Mouse (Mus musculus) left cerebral cortex, adult 9 months (tissue): ENCODE results near the gene Hspb11.
A peak's percentile ranks its signal among the peaks of the same experiment; 100 is the strongest.

Experiments used
- DNase-seq, 2 experiments: peaks; one replicate each; pipeline ENCODE4 v3.0.0; 2022; ENCODE audit warnings: low spot score in 2 of 2

Gene Hspb11

DNA sequence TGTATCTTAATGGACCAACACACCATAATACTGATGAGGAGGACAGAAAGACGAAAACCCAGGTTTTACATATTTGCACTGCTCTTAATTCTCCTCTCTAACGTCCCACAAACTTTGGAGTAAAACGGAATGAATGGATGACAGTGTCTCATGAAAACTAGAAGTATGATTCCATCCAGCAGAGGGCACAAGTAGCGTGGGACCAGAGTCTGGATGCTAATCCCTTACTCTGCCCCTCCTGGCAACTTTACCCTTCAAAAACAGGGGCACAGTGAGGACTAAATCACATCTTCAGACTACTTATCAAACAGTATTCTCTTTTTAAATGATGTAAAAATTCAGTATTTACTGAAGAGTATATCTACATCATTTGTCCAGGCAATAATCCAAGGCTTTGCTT, 2.9 kb upstream of the Hspb11 start:
- peak in 1 of 2 experiments; percentile 63 for DNase-seq

DNA sequence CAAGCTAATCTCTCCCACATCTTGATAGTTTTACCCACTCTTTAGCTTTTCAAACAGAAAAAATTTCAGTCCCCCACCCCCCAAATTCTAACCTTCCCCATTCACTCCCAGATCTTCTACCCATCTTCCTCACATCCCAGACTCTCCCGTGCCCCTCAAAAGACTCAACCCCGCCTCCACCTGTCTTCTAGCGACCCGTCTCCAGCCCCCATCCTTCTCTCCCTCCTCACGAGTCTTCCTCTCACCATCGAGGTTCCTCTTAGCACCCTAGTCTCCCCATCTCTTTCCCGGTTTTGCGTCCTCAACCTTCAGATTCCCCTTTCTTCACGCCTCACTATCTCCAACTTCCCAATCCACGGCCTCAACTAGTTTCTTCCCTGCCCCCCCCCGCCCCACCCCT, 871 bp upstream of the Hspb11 start:
- DNase-seq, result no peak

DNA sequence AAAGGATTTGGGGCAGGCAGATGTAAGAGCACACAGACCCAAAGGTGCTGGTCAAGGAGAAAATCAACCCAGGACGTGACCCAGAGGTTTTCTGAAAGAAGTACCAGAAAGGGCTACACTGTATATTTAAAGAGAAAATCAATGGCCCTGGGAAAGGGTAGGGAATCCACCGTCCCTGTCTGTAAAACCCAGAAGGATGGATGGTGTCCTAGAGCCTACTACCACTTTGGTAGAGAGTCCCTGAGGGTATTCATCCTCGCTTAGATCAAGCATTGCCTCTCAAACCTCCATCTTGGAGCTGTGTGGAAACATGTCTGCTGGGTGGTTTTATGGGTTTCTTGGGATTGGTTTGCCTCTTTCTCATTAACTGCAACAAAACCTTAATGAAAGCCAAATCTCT, 1.0 kb downstream of the Hspb11 start:
- DNase-seq, result no peak

DNA sequence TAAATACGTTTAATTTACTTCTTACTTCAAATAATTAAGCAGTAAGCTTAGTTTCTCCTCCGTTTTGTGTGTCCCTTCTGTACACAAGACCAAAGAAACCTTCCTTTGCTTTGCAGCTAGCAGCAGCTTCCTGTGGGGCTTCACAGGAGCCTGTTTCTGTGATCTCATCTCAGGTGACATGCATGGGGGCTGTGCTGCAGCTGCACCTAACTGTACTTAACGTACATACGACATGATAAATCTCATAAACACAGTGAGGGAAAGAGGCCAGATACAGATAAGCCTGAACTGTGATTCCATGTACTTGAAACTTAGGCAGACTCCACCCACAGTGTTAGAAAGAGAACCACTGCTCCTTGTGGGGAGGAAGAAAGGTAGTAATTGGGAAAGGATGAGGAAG, 6.6 kb downstream of the Hspb11 start:
- DNase-seq, result no peak

DNA sequence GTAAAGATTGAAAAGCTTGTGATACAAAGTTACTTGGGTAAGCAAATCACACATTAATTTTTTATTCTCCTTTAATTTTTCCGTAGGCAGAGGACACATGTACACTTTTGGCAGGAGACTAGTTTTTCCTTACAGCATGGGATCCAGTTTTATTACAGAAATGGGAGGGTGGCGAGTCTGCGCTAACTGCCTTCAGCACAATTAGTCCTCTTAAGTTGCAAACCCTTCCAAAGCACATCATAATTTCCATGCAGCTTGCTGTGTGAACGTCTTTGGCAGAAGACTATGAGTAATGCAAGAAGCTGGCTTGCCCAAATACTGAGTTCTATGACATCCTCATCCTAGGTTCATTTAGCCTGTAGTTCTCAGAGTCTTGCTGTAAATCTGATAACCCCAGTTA, 20.3 kb downstream of the Hspb11 start:
- no peak for DNase-seq

DNA sequence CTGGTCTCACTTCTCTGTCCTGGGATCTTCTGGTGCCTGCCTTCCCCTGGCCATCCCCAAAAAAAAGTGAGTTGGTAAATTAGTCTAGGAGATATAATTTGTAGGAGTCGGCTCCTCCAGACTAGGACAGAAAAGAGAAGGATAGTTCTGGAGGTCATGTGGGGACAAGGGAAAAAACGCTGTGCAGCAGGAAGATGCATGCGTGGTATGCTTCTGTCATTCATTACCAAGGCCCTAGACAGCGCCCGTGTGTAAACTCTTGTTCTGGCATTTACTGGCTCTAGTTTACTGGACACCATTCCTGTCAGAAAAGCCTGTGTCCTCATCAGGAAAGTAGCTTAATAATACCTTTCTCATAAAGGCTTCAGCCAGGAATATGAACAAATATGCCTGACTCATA, 21.1 kb downstream of the Hspb11 start:
- DNase-seq, result no peak

DNA sequence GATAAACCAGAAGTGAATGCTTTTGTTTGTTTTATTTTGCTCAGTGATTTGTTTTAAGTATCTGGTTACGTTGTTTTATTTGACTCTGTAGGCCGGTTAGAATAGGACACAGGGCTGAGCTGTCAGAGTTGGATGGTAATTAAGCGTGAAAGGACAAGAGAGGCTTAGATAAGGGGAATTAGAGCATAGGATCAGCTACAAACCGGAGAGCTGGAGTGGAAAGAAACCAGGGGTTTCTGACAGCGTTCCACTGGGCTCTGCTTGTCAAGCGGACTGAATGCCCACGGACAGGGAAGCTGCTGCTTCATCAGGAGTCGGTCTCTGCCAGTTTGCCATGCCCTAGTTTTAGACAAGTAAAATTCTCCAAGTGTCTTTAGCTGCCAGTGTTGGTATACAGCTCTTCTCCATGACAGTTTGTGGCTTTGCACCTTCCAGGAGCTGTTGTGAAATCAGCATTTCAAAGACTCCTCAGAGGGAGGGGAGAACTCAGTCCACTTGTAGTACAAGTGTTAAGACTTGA, 24.9 kb downstream of the Hspb11 start:
- no peak for DNase-seq

DNA sequence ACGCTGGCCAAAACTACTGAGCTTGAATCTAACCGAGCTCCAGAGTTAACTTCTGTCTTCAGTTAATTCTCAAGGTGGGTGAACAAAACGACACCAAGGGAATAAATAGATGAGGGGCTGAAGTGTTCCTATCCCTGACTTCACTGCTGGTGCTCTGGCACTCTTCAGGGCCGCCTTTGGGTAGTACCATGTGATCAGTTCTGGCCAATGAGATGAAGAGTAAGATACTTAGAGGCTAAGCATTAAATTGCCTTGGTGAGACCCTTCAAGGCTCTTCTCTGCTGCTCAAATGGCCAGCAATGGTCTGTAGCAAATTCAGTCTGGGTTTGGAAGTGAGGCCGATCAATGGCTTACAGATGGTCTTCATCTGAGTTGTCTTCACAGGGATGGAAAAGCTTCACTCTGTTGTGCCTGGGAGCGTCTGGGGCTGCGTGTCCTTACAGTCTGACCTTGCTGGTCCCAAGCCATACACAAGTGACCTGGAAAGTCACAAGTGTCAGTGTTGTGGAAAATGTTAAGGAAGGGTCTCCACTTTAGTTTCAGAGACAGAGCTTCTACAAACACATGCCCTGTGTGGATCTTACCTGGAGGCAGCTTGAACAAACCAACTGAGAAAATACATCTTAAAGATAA, 27.6 kb downstream of the Hspb11 start:
- no peak for DNase-seq

DNA sequence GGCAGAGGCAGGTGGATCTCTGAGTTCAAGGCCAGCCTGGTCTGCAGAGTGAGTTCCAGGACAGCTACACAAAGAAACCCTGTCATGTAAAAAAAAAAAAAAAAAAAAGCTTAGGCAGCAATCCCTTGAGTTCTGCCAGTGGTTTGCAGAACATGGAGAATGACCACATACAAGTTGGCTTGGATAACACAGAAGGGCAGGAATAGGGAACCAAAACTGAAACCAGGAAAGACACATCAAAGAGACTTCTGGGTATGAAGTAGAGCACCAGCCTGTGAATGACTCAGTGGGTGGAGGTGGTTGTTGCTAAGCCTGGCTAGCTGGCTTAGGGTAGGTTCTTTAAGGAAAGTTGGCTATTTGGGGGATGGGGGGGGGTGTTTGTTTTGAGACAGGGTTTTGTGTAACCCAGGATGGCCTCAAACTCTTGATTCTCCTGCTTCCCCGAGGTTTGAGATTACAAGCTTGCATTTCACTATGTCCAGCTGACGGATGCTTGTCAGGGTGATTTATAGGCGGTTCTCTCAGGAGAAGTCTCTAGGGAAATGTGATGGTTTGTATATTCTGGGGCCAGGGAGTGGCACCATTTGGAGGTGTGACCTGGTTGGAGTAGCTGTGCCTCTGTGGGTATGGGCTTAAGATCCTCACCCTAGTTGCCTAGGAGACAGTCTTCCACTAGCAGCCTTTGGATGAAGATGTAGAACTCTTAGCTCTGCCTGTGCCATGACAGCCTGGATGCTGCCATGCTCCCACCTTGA, 32.2 kb downstream of the Hspb11 start:
- DNase-seq, result no peak

DNA sequence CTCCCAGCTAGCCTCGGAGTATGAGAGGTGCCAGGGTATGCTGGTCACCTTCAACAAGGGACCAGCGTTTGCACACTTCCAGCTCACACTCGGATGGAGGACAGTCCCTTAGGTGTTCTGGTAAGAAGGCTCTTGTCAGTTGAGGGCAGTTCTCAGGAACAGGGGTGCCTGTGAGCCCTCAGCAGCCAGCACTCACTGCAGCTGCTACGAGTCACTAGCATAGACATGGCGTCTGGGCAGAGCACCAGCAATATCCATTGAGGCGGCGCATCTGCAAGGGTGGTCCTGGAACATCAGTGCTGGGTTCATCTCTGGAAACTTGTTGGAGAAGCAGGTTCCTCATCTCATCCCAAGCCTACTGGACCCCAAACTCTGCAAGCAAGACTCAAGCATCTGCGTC, 33.0 kb downstream of the Hspb11 start:
- no peak for DNase-seq

DNA sequence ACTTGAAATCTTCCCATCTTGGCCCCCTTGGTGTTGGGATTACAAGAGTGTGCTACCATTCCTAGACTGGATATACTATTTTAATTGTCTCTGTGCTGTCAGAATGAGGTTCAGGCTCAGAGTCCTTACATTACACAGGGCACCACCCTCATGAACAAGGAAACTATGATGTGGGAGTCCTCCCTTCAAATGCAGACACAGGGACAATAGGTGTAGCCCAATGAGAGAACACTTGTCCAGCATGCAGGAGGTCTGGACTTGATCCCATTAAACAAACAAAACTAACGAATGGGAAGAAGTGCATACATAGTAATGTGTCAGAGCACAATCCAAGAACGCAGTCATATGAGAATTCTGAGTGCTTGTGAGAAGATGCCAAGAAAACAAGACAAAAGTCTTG, 34.1 kb downstream of the Hspb11 start:
- DNase-seq, result no peak

DNA sequence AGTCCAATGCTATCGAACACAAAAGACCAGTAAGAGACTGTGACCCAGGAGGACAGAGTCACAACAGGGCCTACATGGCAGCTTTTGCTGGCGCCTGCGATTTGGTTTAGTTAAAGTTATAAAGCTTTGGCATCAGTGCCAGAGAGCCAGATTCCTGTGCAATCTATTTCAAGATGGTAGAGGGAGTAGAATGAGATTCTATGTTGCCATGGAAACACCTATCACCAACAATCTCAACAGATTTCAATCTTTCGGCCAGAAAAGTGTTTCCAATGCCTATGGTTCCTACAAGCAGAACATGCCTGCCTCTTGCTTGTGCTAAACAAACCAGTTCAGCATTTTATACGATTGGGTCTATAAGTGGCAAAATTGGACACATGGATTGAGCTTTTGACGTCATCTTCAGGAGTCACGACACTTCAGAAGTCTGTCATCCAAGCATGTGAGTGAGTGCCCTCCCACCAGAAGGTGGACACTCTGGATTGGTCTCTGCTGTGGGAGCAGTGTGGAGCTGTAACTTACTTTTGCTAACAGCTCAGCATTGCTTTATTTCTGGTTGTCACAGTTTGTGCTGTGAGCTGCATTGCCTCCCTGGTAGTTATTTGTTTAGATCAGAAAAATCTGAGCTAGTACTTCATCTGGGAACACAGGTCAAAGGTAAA, 38.3 kb downstream of the Hspb11 start:
- peak in 1 of 2 experiments; percentile 16 for DNase-seq

DNA sequence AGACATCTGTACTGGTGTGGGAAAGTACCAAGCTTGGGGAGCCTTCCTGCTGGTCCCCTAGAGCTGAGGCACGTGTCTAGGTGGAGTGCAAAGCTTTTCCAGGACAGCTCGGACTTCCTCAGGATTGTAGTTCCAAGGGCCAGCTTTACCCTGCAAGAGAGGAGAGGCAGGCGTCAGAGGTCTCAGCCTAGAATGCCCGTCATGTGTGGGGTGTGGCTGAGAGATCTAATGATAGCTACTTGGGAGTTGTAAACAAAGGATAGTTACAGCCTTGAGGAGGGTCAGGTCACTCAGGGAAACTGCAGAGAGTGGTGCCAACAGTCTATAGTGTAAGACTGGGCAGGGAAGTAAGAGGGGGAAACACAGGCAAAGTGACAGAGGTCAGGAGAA, 38.9 kb downstream of the Hspb11 start:
- DNase-seq, result no peak

DNA sequence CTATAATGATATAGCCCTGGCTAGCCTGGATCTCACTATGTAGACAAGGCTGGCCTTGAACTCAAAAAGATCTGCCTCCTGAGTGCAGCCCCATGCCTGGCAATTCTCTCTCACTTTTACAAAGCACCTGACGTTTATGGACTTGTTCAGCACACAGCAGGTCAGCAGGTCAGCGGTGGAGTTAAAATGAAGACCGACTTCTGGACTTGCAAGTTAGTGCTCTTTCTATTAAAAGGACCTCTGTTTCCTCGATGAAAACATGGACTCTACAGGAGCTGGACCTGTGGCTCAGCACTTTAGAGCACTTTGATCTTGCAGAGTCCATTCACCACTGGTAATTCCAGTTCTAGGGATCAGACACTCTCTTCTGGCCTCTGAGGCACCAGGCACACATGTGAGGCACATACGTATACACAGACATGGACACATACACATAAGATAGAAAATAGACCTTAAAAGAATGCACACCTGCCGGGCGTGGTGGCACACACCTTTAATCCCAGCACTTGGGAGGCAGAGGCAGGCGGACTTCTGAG, 44.7 kb downstream of the Hspb11 start:
- no peak for DNase-seq

DNA sequence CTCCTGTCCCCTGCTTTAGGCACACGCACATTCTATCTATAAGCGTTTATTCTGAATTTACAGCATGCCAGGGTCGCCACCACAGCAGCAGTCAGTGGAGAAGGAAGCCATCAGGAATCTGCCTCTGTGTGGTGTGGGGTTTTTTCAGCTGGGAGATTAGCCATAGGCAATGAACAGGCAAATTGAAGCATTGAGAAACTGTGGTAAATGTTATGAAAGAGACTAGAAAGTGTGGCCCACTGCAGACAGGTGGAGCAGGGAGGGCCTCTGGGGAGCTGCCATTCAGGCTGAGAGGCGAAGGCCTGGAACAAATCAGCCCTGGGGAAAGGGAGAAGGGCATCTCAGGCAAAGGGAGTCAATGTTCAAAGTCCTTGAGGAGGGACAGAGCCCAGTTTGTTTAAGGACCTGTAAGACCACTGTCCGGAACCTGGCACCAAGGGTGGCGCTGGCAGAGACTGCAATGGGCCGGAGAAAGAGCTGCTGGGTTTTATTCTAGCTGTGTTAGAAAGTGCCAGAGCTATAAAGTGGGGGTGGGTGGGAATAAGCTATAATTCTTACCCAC, 46.5 kb downstream of the Hspb11 start:
- DNase-seq, result no peak

DNA sequence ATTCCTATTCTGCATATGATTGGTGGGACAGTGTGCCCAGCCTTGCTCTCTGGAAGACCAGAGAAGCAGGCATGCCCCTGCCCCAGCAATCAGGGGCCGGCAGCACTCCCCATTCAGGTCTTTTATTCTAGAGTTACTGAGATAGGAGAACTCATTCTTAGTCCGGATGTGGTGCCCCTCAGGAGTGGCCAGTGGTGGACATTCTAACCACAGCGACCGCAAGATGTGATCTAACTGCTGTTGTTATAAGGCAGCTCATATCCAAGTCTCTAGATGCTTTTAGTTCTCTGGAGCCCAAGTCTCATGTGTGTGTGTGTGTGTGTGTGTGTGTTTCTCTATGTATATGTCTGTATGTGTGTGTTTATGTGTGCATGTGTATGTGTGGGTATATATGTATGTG, 47.0 kb downstream of the Hspb11 start:
- DNase-seq, result no peak

DNA sequence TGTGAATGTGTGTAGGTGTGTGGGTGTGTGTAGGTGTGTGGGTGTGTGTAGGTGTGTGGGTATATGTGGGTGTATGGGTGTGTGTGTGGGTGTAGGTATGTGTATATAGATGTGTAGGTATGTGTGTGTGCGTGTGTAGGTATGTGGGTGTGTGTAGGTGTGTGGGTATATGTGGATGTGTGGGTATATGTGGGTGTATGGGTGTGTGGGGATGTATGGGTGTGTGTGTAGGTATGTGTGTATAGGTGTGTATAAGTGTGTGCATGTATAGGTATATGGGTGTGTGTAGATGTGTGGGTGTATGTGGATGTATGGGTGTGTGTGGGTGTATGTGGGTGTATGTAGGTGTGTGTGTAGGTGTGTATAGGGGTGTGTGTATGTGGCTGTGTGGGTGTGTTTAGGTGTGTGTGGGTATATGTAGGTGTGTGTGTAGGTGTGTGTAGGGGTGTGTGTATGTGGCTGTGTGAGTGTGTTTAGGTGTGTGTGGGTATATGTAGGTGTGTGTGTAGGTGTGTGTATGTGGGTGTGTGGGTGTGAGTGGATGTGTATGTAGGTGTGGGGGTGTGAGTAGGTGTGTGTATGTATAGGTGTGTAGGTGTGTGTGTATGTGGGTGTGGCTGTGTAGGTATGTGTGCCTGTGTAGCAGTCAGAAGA, 47.6 kb downstream of the Hspb11 start:
- DNase-seq, result no peak

DNA sequence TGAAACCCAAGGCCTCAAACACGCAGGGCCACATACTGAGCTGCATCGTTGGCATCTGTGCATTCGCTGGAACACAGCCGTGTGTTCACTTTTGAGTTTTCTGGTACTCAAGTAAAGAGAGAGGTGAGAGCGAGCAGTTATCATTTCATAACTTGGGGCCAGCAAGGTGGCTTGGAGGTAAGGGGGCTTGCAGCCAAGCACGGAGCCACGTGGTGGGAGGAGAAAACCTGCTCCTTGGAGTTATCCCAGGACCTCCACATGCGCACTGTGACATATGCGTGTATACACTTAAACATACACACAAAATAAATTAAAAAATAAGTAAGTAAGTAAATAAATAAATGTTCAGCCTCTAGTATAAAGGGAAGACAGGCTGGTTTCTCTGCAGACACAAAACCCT, 48.8 kb downstream of the Hspb11 start:
- no peak for DNase-seq

DNA sequence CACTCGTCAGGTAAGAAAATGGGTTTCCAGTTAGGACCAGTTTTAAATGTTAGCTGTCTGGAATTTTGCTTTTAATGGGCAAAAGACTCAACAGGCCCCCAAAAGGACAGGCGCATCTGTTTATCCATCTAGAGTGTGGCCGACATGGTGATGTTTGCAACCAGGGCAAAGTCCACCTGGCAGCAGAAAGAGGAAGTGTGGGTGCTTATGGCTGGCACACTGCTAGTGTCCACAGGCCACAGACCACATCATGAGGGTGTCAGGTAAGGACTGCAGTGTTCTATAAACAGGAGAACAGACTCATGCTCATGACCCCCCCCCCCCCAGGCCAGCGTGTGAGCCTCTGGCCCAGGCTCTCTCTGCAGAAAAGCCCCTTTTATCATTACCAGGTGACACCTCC, 49.4 kb downstream of the Hspb11 start:
- no peak for DNase-seq

DNA sequence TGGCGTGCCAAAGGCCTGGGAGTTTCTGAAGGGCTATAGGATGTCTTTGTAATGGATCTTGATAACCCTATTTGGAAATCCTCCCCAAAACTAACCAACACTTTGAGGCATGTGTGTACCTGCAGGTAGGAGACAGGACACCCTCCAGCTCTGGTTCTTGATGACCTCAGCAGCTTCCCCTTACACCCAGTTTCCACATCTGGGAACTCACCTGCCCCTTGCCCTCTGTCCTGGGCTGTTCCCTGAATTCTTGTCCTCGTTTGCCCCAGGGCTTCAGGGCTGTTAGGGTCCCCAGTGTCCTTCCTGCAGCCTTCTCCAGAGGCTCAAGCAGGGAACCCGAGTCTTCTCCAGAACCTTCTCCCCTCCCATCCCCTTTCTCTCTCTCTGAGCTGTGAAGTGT, 50.1 kb downstream of the Hspb11 start:
- DNase-seq, result no peak

DNA sequence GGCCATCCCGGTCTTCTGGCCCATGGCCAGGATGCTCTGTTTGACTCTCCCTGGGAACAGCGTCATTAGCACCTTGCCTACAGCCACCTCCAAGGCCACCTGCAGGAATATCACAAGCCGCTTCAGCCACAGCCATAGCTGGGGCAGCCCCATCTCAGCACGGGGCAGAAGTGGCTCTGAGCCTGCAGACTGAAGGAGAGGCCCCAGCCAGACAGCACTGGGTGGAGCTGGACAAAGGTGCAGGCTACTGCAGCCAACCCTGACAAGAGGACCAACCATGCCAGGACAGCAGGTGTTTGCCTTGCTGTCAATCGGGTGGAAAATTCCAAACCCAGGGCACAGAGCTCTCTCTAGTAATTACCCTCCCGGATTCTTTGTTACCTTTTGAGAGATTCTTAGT, 53.6 kb downstream of the Hspb11 start, which contains the start of gene Dio1:
Gene Dio1 (minus strand): TSS at position 204 of the 400 bp plus-strand sequence.
- no peak for DNase-seq
